Mouse (Mus musculus) MEL (cell line): ENCODE data around the gene Tmem269. TPM values are rescaled to one million over a fixed set of nuclear protein-coding genes. Genes with fewer than 3 reads are reported as not detected.
A peak's percentile ranks its signal among the peaks of the same experiment; 100 is the strongest.

Source experiments
- DNase-seq: peaks from one replicate; pipeline ENCODE4 v3.0.0; 2011; ENCODE audit warnings: low read depth, low spot score
- H3K27ac ChIP-seq: 2 replicates; pipeline ENCODE4 v1.5.1; 2012; ENCODE audit warnings: low read depth, mild to moderate bottlenecking, control low read depth, low read length, moderate library complexity; ENCODE audit not compliant: control insufficient read depth
- H3K27me3 ChIP-seq, 2 experiments: fragments of 150-350 bp in 1 of 2; sonication (generic) in 1 of 2; 2 replicates each; pipeline ENCODE4 v1.6.1; 2012; ENCODE audit warnings: low read length in 2 of 2, mild to moderate bottlenecking in 2 of 2, improper control_type of control experiment in 1 of 2, moderate library complexity in 1 of 2; ENCODE audit not compliant: insufficient read depth in 2 of 2, control insufficient read depth in 1 of 2
- H3K36me3 ChIP-seq, 2 experiments: 2 replicates each; pipeline ENCODE4 v1.6.1; 2012 to 2014; ENCODE audit warnings: low read length in 2 of 2, improper control_type of control experiment in 1 of 2, inconsistent platforms in 1 of 2, mild to moderate bottlenecking in 1 of 2; ENCODE audit not compliant: insufficient read depth in 2 of 2, control insufficient read depth in 1 of 2
- H3K4me1 ChIP-seq, 2 experiments: fragments of 150-350 bp in 1 of 2; sonication (generic) in 1 of 2; 2 replicates each; pipeline ENCODE4 v1.6.1; 2012; ENCODE audit warnings: low read length in 2 of 2, improper control_type of control experiment in 1 of 2, mild to moderate bottlenecking in 1 of 2; ENCODE audit not compliant: insufficient read depth in 2 of 2, control insufficient read depth in 1 of 2
- H3K4me3 ChIP-seq, 2 experiments: fragments of 150-350 bp in 1 of 2; sonication (generic) in 1 of 2; 2 replicates each; pipeline ENCODE4 v1.5.1; 2012; ENCODE audit warnings: low read depth in 2 of 2, low read length in 2 of 2, mild to moderate bottlenecking in 2 of 2, moderate library complexity in 2 of 2, control low read depth in 1 of 2, improper control_type of control experiment in 1 of 2; ENCODE audit not compliant: control insufficient read depth in 1 of 2, insufficient read depth in 1 of 2
- H3K79me2 ChIP-seq: 2 replicates; pipeline ENCODE4 v1.6.1; 2012; ENCODE audit warnings: mild to moderate bottlenecking, low read length, moderate library complexity; ENCODE audit not compliant: control insufficient read depth, poor library complexity, insufficient read depth
- H3K9ac ChIP-seq: 2 replicates; pipeline ENCODE4 v1.6.1; 2012; ENCODE audit warnings: low read depth, mild to moderate bottlenecking, control low read depth, low read length, moderate library complexity; ENCODE audit not compliant: control insufficient read depth, poor library complexity, severe bottlenecking
- H3K9me3 ChIP-seq: fragments of 150-350 bp; sonication (generic); replicated peaks from 2 replicates; pipeline ENCODE4 v1.6.1; 2012; ENCODE audit warnings: mild to moderate bottlenecking, low read length, improper control_type of control experiment, moderate library complexity; ENCODE audit not compliant: insufficient read depth
- BHLHE40 ChIP-seq: IDR thresholded peaks from 2 replicates; pipeline ENCODE4 v1.6.1; 2012; ENCODE audit warnings: low read depth, mild to moderate bottlenecking, inconsistent platforms, low read length, improper control_type of control experiment, borderline replicate concordance
- CTCF ChIP-seq, 3 experiments: IDR thresholded peaks in 2 of 3; conservative IDR thresholded peaks in 1 of 3; 2 replicates each; pipeline ENCODE4 v1.5.1; 2011 to 2012; ENCODE audit warnings: low read length in 3 of 3, low read depth in 2 of 3, mild to moderate bottlenecking in 2 of 3, improper control_type of control experiment in 1 of 3, inconsistent platforms in 1 of 3, mixed read lengths in 1 of 3, moderate library complexity in 1 of 3; ENCODE audit not compliant: control insufficient read depth in 1 of 3, insufficient read depth in 1 of 3, poor library complexity in 1 of 3, severe bottlenecking in 1 of 3
- E2F4 ChIP-seq: IDR thresholded peaks from 2 replicates; pipeline ENCODE4 v1.6.1; 2011; ENCODE audit warnings: low read depth, low read length, improper control_type of control experiment, borderline replicate concordance
- ELF1 ChIP-seq: IDR thresholded peaks from 2 replicates; pipeline ENCODE4 v1.6.1; 2014; ENCODE audit warnings: low read depth, mild to moderate bottlenecking, inconsistent platforms, low read length, improper control_type of control experiment, moderate library complexity
- ETS1 ChIP-seq: IDR thresholded peaks from 2 replicates; pipeline ENCODE4 v1.6.1; 2012; ENCODE audit warnings: low read depth, mild to moderate bottlenecking, inconsistent platforms, low read length, improper control_type of control experiment, moderate library complexity
- GABPA ChIP-seq: IDR thresholded peaks from 2 replicates; pipeline ENCODE4 v1.6.1; 2012; ENCODE audit warnings: low read depth, mild to moderate bottlenecking, inconsistent platforms, low read length, improper control_type of control experiment, moderate library complexity
- GATA1 ChIP-seq: IDR thresholded peaks from 2 replicates; pipeline ENCODE4 v1.6.1; 2011; ENCODE audit warnings: low read depth, low read length, improper control_type of control experiment
- HCFC1 ChIP-seq: IDR thresholded peaks from 2 replicates; pipeline ENCODE4 v1.6.1; 2012; ENCODE audit warnings: low read depth, mild to moderate bottlenecking, inconsistent platforms, low read length, improper control_type of control experiment, moderate library complexity
- KAT2A ChIP-seq: conservative IDR thresholded peaks from 2 replicates; pipeline ENCODE4 v1.6.1; 2012; ENCODE audit warnings: low read depth, low read length, improper control_type of control experiment, inconsistent platforms
- MEF2A ChIP-seq: IDR thresholded peaks from 2 replicates; pipeline ENCODE4 v1.6.1; 2014; ENCODE audit warnings: low read depth, mild to moderate bottlenecking, inconsistent platforms, low read length, improper control_type of control experiment; ENCODE audit not compliant: poor library complexity, insufficient replicate concordance, severe bottlenecking; ENCODE audit errors: extremely low read depth
- MYB ChIP-seq: IDR thresholded peaks from 2 replicates; pipeline ENCODE4 v1.6.1; 2011; ENCODE audit warnings: mild to moderate bottlenecking, low read depth, low read length, improper control_type of control experiment
- POLR2A ChIP-seq, 2 experiments: IDR thresholded peaks; 2 replicates each; pipeline ENCODE4 v1.6.1; 2011 to 2012; ENCODE audit warnings: low read length in 2 of 2, mild to moderate bottlenecking in 2 of 2, control low read depth in 1 of 2, improper control_type of control experiment in 1 of 2, low read depth in 1 of 2, moderate library complexity in 1 of 2; ENCODE audit not compliant: control insufficient read depth in 1 of 2, insufficient read depth in 1 of 2, poor library complexity in 1 of 2
- POLR2AphosphoS5 ChIP-seq: IDR thresholded peaks from 2 replicates; pipeline ENCODE4 v1.6.1; 2012; ENCODE audit warnings: low read depth, borderline replicate concordance, mild to moderate bottlenecking, inconsistent platforms, low read length, moderate library complexity, mixed read lengths
- RAD21 ChIP-seq: IDR thresholded peaks from 2 replicates; pipeline ENCODE4 v1.6.1; 2011; ENCODE audit warnings: mild to moderate bottlenecking, low read depth, low read length, improper control_type of control experiment
- RCOR1 ChIP-seq: IDR thresholded peaks from 2 replicates; pipeline ENCODE4 v1.6.1; 2012; ENCODE audit warnings: low read depth, mild to moderate bottlenecking, inconsistent platforms, low read length, improper control_type of control experiment
- SIN3A ChIP-seq: IDR thresholded peaks from 2 replicates; pipeline ENCODE4 v1.6.1; 2012; ENCODE audit warnings: low read length, improper control_type of control experiment, inconsistent platforms
- SMC3 ChIP-seq: IDR thresholded peaks from 2 replicates; pipeline ENCODE4 v1.6.1; 2011; ENCODE audit warnings: low read depth, low read length, improper control_type of control experiment
- TAL1 ChIP-seq: IDR thresholded peaks from 2 replicates; pipeline ENCODE4 v1.6.1; 2012; ENCODE audit warnings: mild to moderate bottlenecking, inconsistent platforms, low read length, moderate library complexity, mixed read lengths
- TBP ChIP-seq: IDR thresholded peaks from 2 replicates; pipeline ENCODE4 v1.8.0; 2011; ENCODE audit warnings: low read depth, low read length, improper control_type of control experiment
- TCF12 ChIP-seq: IDR thresholded peaks from 2 replicates; pipeline ENCODE4 v1.6.1; 2014; ENCODE audit warnings: low read depth, mild to moderate bottlenecking, inconsistent platforms, low read length, improper control_type of control experiment, moderate library complexity
- UBTF ChIP-seq: IDR thresholded peaks from 2 replicates; pipeline ENCODE4 v1.6.1; 2012; ENCODE audit warnings: low read depth, mild to moderate bottlenecking, inconsistent platforms, low read length, improper control_type of control experiment, moderate library complexity, borderline replicate concordance; ENCODE audit not compliant: insufficient read depth
- USF2 ChIP-seq, 2 experiments: IDR thresholded peaks; 2 replicates each; pipeline ENCODE4 v1.6.1; 2011 to 2012; ENCODE audit warnings: improper control_type of control experiment in 2 of 2, low read length in 2 of 2, borderline replicate concordance in 1 of 2, inconsistent platforms in 1 of 2, low read depth in 1 of 2, mild to moderate bottlenecking in 1 of 2; ENCODE audit not compliant: insufficient read depth in 1 of 2
- ZC3H11A ChIP-seq: IDR thresholded peaks from 2 replicates; pipeline ENCODE4 v1.6.1; 2012; ENCODE audit warnings: low read depth, mild to moderate bottlenecking, inconsistent platforms, low read length, improper control_type of control experiment
- polyA plus RNA-seq, 2 experiments: library from polyadenylated mRNA; stranded (reverse) in 1 of 2; unstranded in 1 of 2; fragments of >175 nt in 1 of 2; fragments of >200 nt in 1 of 2; gene quantifications; 2 replicates each; pipeline versions ENCODE4 v1.2.1 to v1.2.4; 2012; ENCODE audit warnings: low replicate concordance in 2 of 2, low read depth in 1 of 2; ENCODE audit not compliant: insufficient read length in 2 of 2, insufficient read depth in 1 of 2, missing spikeins in 1 of 2
- total RNA-seq: library from RNA; depleted of rRNA; stranded (reverse); fragments of 300-350 nt; gene quantifications from 2 replicates; pipeline ENCODE4 v1.2.3, GENCODE M21; 2012

Gene Tmem269
- total and polyA plus RNA-seq, 3 experiments: 0.07 TPM; not detected in 2

DNA sequence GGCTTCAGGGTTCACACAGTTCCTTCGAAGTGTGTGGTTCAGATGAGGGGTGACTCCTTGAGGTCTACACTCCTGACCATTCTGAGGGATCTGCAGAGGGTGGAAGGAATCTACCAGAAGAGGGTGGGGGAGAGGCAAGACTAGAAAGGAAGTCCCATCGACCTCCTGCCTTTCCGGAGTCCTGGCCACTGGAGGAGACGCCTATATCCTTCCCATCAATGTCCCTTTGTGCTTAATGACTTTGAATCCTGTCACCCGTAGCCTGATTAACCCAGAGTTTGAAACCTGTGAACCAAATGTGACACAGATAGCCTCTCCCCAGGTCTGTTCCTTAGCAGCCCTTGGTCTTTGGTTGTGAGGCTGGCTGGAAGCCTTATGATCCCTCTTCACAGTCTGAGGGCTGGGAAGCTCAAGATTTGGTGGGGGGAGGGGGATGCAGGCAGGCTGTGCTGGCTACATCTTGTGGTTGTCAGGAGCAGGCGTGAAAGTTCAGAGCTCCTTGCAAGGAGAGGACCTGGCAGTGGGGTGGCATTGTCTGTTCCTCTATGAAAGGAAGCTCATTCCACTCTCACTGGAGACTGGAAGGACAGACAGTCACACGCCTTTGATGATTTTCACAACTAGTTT lies 43.2 kb upstream of the Tmem269 start:
- H3K9ac ChIP-seq: no peak overlapping the region
- no peak for DNase-seq
- no peak overlapping the region for H3K4me3 ChIP-seq
- no peaks in the 10 kb centered on the region for H3K9me3 ChIP-seq
- no peak for TF ChIP-seq POLR2A (IDR thresholded peaks at IDR 0.05; ENCODE audit: control insufficient read depth in 1 of 2, insufficient read depth in 1 of 2, low read depth in 1 of 2, low read length in 2 of 2, poor library complexity in 1 of 2)
- no peak for TF ChIP-seq POLR2AphosphoS5
- no peak for TF ChIP-seq SMC3
- no peak for TF ChIP-seq HCFC1
- no peak for TF ChIP-seq TAL1
- no peak for TF ChIP-seq USF2 (IDR thresholded peaks at IDR 0.05; ENCODE audit: borderline replicate concordance in 1 of 2, insufficient read depth in 1 of 2, low read depth in 1 of 2, low read length in 2 of 2)
- no peaks in the 10 kb centered on the region for H3K79me2 ChIP-seq
- no peaks in the 10 kb centered on the region for H3K36me3 ChIP-seq
- 0 out of 4 replicates have a peak, but pooled peaks cover 0 to 2% of the 10 kb centered on the region in 2 experiments for H3K4me1 ChIP-seq
- no peaks in the 10 kb centered on the region for H3K27me3 ChIP-seq
- no peak overlapping the region for H3K27ac ChIP-seq

DNA sequence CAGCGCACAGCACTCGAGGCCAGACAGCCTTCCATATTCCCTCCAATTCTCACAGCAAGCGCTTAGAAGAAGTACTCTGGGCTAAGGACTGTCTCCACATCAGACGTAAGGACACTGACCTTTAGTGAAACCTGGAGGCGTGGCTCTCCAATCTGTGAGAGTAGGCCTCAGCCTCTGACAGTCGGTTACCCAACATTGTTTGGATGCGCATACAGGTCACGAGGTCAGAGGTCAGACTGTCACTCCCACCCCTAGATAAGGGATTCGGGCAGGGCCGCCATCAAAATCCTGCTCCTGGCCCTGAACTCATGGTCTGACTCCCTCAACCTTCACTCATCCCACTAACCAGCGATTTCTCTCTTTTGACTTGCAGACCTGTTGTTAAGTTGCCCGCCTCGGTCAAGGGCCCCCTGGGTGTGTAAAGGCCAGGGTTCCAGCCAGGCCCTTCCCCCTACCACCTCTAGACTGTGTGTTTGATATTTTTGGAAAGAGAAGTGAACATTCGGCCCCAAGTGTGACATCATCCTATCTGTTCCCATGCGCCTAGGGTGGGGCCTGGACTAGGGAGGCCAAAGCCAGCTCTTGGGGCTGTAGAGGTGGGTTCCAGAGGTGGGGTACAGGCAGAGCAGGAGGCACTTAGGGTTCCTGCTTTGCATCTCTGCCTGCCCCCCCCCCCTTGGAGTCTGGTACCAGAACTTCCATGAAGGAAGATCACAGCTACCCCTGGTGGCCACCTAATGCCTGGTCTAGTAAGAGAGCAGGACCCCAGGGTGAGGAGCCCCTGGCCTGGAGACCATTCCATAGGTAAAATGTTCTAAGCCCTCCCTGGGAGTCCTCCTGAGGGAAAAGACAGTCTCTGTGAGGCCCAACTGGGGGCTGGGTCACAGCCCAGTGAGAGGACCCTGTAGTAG lies 41.6 kb upstream of the Tmem269 start:
- H3K4me3 ChIP-seq: no peak overlapping the region
- H3K79me2 ChIP-seq: no peaks in the 10 kb centered on the region
- H3K27ac ChIP-seq: no peak overlapping the region
- no peak overlapping the region for H3K9ac ChIP-seq
- H3K4me1 ChIP-seq: 0 out of 4 replicates have a peak, but pooled peaks cover 0 to 2% of the 10 kb centered on the region in 2 experiments
- H3K36me3 ChIP-seq: no peaks in the 10 kb centered on the region
- TF ChIP-seq RCOR1 (no peak), CTCF (IDR thresholded peaks at IDR 0.05 in 2 of 3, conservative IDR thresholded peaks at IDR 0.05 in 1 of 3; ENCODE audit: control insufficient read depth in 1 of 3, insufficient read depth in 1 of 3, low read depth in 2 of 3, low read length in 3 of 3, poor library complexity in 1 of 3, severe bottlenecking in 1 of 3) (peak in 2 of 3 experiments; percentile 12 to 19; a peak in 1 of 6 replicates)
- DNase-seq: no peak
- no peaks in the 10 kb centered on the region for H3K9me3 ChIP-seq
- H3K27me3 ChIP-seq: no peaks in the 10 kb centered on the region

DNA sequence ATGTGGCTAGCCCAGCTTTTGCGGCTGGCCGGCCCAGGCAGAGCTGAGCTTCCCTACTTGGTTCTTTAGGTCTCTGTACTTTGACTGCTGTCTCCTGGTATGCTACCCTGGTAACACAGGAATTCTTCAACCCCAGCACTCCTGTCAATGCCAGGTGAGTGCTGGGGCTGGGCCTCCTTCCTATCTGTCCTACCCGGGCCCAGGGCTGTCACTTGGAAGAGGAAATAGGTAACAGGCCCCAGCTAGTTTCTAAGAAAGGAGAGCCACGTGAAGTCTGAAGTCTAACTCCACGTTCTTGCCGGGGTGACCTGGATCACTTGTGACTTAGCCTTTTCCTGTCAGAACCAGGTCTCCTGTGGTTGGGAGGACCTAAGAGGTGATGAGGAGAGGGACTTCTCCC lies 39.1 kb upstream of the Tmem269 start:
- no peaks in the 10 kb centered on the region for H3K27me3 ChIP-seq
- H3K79me2 ChIP-seq: no peaks in the 10 kb centered on the region
- no peak overlapping the region for H3K4me3 ChIP-seq
- H3K4me1 ChIP-seq: 0 out of 4 replicates have a peak, but pooled peaks cover 0 to 2% of the 10 kb centered on the region in 2 experiments
- H3K9me3 ChIP-seq: no peaks in the 10 kb centered on the region
- no peaks in the 10 kb centered on the region for H3K36me3 ChIP-seq
- DNase-seq: no peak
- no peak overlapping the region for H3K27ac ChIP-seq
- H3K9ac ChIP-seq: no peak overlapping the region
- no peak for TF ChIP-seq TBP
- no peak for TF ChIP-seq E2F4
- no peak for TF ChIP-seq SIN3A
- TF ChIP-seq MEF2A: no peak
- TF ChIP-seq TCF12: no peak
- no peak for TF ChIP-seq KAT2A
- no peak for TF ChIP-seq HCFC1
- no peak for TF ChIP-seq GATA1
- no peak for TF ChIP-seq ETS1
- TF ChIP-seq SMC3: no peak
- TF ChIP-seq MYB: no peak
- TF ChIP-seq UBTF: no peak
- no peak for TF ChIP-seq ZC3H11A
- TF ChIP-seq RAD21: no peak
- TF ChIP-seq GABPA: no peak
- no peak for TF ChIP-seq ELF1
- TF ChIP-seq BHLHE40: no peak
